Mouse (Mus musculus): ENCODE measurements around the gene Slc27a4. TPM values are rescaled to one million over a fixed set of nuclear protein-coding genes. Genes with fewer than 3 reads are reported as not detected.

Slc27a4 gene
- total and polyA plus RNA-seq, 3 experiments: 4.2 to 6.7 (median 5.5) TPM

GRCm38 (mm10) chr2:29827709-29828024, 25.2 kb downstream of the Slc27a4 start:
- peaks cover 45% of the 10 kb centered on the region for H3K36me3 ChIP-seq (replicated peaks)
- DNase-seq (ENCODE audit: low spot score) (no peak), ATAC-seq (ENCODE audit: extremely low read depth, insufficient number of reproducible peaks, low FRiP score, poor library complexity, severe bottlenecking) (no peak)
- no peaks in the 10 kb centered on the region for H3K9me3 ChIP-seq (replicated peaks)
- peaks cover 32% of the 10 kb centered on the region for H3K4me1 ChIP-seq (ENCODE audit: insufficient read depth, low read depth, low read length)
- no peaks in the 10 kb centered on the region for H3K27me3 ChIP-seq (ENCODE audit: insufficient read depth, low read length)
- TF ChIP-seq GATA2 (IDR thresholded peaks at IDR 0.05; ENCODE audit: borderline replicate concordance, low read depth, low read length) (no peak), CTCF (IDR thresholded peaks at IDR 0.05; ENCODE audit: low read depth, low read length) (no peak), POLR2AphosphoS5 (IDR thresholded peaks at IDR 0.05; ENCODE audit: insufficient replicate concordance, low read depth, low read length) (no peak), TAL1 (conservative IDR thresholded peaks at IDR 0.05; ENCODE audit: low read depth, low read length) (no peak), GATA1 (IDR thresholded peaks at IDR 0.05; ENCODE audit: borderline replicate concordance, low read length) (no peak)
- H3K4me3 ChIP-seq (ENCODE audit: low read depth, low read length): peak overlapping the region; percentile 96

- ATAC-seq (ENCODE audit: extremely low read depth, insufficient number of reproducible peaks, low FRiP score, poor library complexity, severe bottlenecking) (no peak), DNase-seq (ENCODE audit: low spot score) (no peak)
These were observed 28.7 kb downstream of the Slc27a4 start for GRCm38 (mm10) chr2:29831106-29831505.

GRCm38 (mm10) chr2:29833796-29834195, 31.4 kb downstream of the Slc27a4 start:
- Histone ChIP-seq H3K36me3 (replicated peaks) (peaks cover 93% of the 10 kb centered on the region), H3K9me3 (replicated peaks) (no peaks in the 10 kb centered on the region), H3K4me1 (ENCODE audit: insufficient read depth, low read depth, low read length) (peaks cover 14% of the 10 kb centered on the region), H3K4me3 (ENCODE audit: low read depth, low read length) (no peak overlapping the region), H3K27me3 (ENCODE audit: insufficient read depth, low read length) (no peaks in the 10 kb centered on the region)
- TF ChIP-seq CTCF (IDR thresholded peaks at IDR 0.05; ENCODE audit: low read depth, low read length) (no peak), TAL1 (conservative IDR thresholded peaks at IDR 0.05; ENCODE audit: low read depth, low read length) (no peak), POLR2AphosphoS5 (IDR thresholded peaks at IDR 0.05; ENCODE audit: insufficient replicate concordance, low read depth, low read length) (no peak), GATA2 (IDR thresholded peaks at IDR 0.05; ENCODE audit: borderline replicate concordance, low read depth, low read length) (no peak), GATA1 (IDR thresholded peaks at IDR 0.05; ENCODE audit: borderline replicate concordance, low read length) (no peak)
- no peak for ATAC-seq (ENCODE audit: extremely low read depth, insufficient number of reproducible peaks, low FRiP score, poor library complexity, severe bottlenecking)
- DNase-seq (ENCODE audit: low spot score): no peak

More at GRCm38 (mm10) chr2:29831106-29831505, 28.7 kb downstream of the Slc27a4 start:
- H3K4me1 ChIP-seq (ENCODE audit: insufficient read depth, low read depth, low read length): peaks cover 25% of the 10 kb centered on the region
- no peaks in the 10 kb centered on the region for H3K9me3 ChIP-seq (replicated peaks)
- TF ChIP-seq TAL1 (conservative IDR thresholded peaks at IDR 0.05; ENCODE audit: low read depth, low read length): no peak
- no peak for TF ChIP-seq POLR2AphosphoS5 (IDR thresholded peaks at IDR 0.05; ENCODE audit: insufficient replicate concordance, low read depth, low read length)
- TF ChIP-seq GATA1 (IDR thresholded peaks at IDR 0.05; ENCODE audit: borderline replicate concordance, low read length): no peak
- no peak for TF ChIP-seq GATA2 (IDR thresholded peaks at IDR 0.05; ENCODE audit: borderline replicate concordance, low read depth, low read length)
- no peak for TF ChIP-seq CTCF (IDR thresholded peaks at IDR 0.05; ENCODE audit: low read depth, low read length)
- peaks cover 73% of the 10 kb centered on the region for H3K36me3 ChIP-seq (replicated peaks)
- H3K4me3 ChIP-seq (ENCODE audit: low read depth, low read length): no peak overlapping the region
- no peaks in the 10 kb centered on the region for H3K27me3 ChIP-seq (ENCODE audit: insufficient read depth, low read length)

GRCm38 (mm10) chr2:29835391-29835899, 33.0 kb downstream of the Slc27a4 start:
- no peak for ATAC-seq (ENCODE audit: extremely low read depth, insufficient number of reproducible peaks, low FRiP score, poor library complexity, severe bottlenecking)
- Histone ChIP-seq H3K4me1 (ENCODE audit: insufficient read depth, low read depth, low read length) (peaks cover 10% of the 10 kb centered on the region), H3K36me3 (replicated peaks) (peaks cover 95% of the 10 kb centered on the region), H3K27me3 (ENCODE audit: insufficient read depth, low read length) (no peaks in the 10 kb centered on the region), H3K4me3 (ENCODE audit: low read depth, low read length) (no peak overlapping the region), H3K9me3 (replicated peaks) (no peaks in the 10 kb centered on the region)
- TF ChIP-seq GATA2 (IDR thresholded peaks at IDR 0.05; ENCODE audit: borderline replicate concordance, low read depth, low read length) (no peak), GATA1 (IDR thresholded peaks at IDR 0.05; ENCODE audit: borderline replicate concordance, low read length) (no peak), POLR2AphosphoS5 (IDR thresholded peaks at IDR 0.05; ENCODE audit: insufficient replicate concordance, low read depth, low read length) (no peak), CTCF (IDR thresholded peaks at IDR 0.05; ENCODE audit: low read depth, low read length) (no peak), TAL1 (conservative IDR thresholded peaks at IDR 0.05; ENCODE audit: low read depth, low read length) (no peak)
- no peak for DNase-seq (ENCODE audit: low spot score)

GRCm38 (mm10) chr2:29839460-29839859, 37.0 kb downstream of the Slc27a4 start:
- H3K9me3 ChIP-seq (replicated peaks): no peaks in the 10 kb centered on the region
- ATAC-seq (ENCODE audit: extremely low read depth, insufficient number of reproducible peaks, low FRiP score, poor library complexity, severe bottlenecking) (no peak), DNase-seq (ENCODE audit: low spot score) (no peak)
- peaks cover 99% of the 10 kb centered on the region for H3K36me3 ChIP-seq (replicated peaks)
- H3K27me3 ChIP-seq (ENCODE audit: insufficient read depth, low read length): no peaks in the 10 kb centered on the region
- no peak overlapping the region for H3K4me3 ChIP-seq (ENCODE audit: low read depth, low read length)
- H3K4me1 ChIP-seq (ENCODE audit: insufficient read depth, low read depth, low read length): 0 out of 2 replicates have a peak, but pooled peaks cover 2% of the 10 kb centered on the region
- TF ChIP-seq GATA2 (IDR thresholded peaks at IDR 0.05; ENCODE audit: borderline replicate concordance, low read depth, low read length) (no peak), POLR2AphosphoS5 (IDR thresholded peaks at IDR 0.05; ENCODE audit: insufficient replicate concordance, low read depth, low read length) (no peak), CTCF (IDR thresholded peaks at IDR 0.05; ENCODE audit: low read depth, low read length) (no peak), TAL1 (conservative IDR thresholded peaks at IDR 0.05; ENCODE audit: low read depth, low read length) (no peak), GATA1 (IDR thresholded peaks at IDR 0.05; ENCODE audit: borderline replicate concordance, low read length) (no peak)

GRCm38 (mm10) chr2:29843231-29844105, 41.0 kb downstream of the Slc27a4 start:
- Histone ChIP-seq H3K4me3 (ENCODE audit: low read depth, low read length) (no peak overlapping the region), H3K9me3 (replicated peaks) (peaks cover 2% of the 10 kb centered on the region; the same call in 1 of the 2 replicates), H3K4me1 (ENCODE audit: insufficient read depth, low read depth, low read length) (0 out of 2 replicates have a peak, but pooled peaks cover 2% of the 10 kb centered on the region), H3K36me3 (replicated peaks) (peaks cover 96% of the 10 kb centered on the region), H3K27me3 (ENCODE audit: insufficient read depth, low read length) (no peaks in the 10 kb centered on the region)
- DNase-seq (ENCODE audit: low spot score) (no peak), ATAC-seq (ENCODE audit: extremely low read depth, insufficient number of reproducible peaks, low FRiP score, poor library complexity, severe bottlenecking) (no peak)
- TF ChIP-seq GATA2 (IDR thresholded peaks at IDR 0.05; ENCODE audit: borderline replicate concordance, low read depth, low read length) (no peak), GATA1 (IDR thresholded peaks at IDR 0.05; ENCODE audit: borderline replicate concordance, low read length) (no peak), CTCF (IDR thresholded peaks at IDR 0.05; ENCODE audit: low read depth, low read length) (no peak), TAL1 (conservative IDR thresholded peaks at IDR 0.05; ENCODE audit: low read depth, low read length) (no peak), POLR2AphosphoS5 (IDR thresholded peaks at IDR 0.05; ENCODE audit: insufficient replicate concordance, low read depth, low read length) (no peak)
